Mouse (Mus musculus) myocyte (in vitro differentiated cells): Measurements from ENCODE around the gene Zfhx3.

ENCODE experiments used
- E2F4 ChIP-seq: IDR thresholded peaks from one replicate; pipeline ENCODE4 v1.6.1; 2011; ENCODE audit warnings: mild to moderate bottlenecking, control low read depth, moderate library complexity; ENCODE audit not compliant: insufficient read depth
- MAX ChIP-seq: IDR thresholded peaks from one replicate; pipeline ENCODE4 v1.6.1; 2011; ENCODE audit warnings: low read depth, mild to moderate bottlenecking, control low read depth
- MYOG ChIP-seq, 3 experiments: IDR thresholded peaks; one replicate each; pipeline ENCODE4 v1.6.1; 2011; ENCODE audit warnings: control low read depth in 2 of 3, low read depth in 2 of 3, mild to moderate bottlenecking in 2 of 3; ENCODE audit not compliant: insufficient read length in 2 of 3, control insufficient read depth in 1 of 3, insufficient read depth in 1 of 3
- POLR2A ChIP-seq: IDR thresholded peaks from one replicate; pipeline ENCODE4 v1.6.1; 2011; ENCODE audit warnings: low read depth, mild to moderate bottlenecking, control low read depth, moderate library complexity; ENCODE audit not compliant: insufficient read length
- SRF ChIP-seq: IDR thresholded peaks from one replicate; pipeline ENCODE4 v1.6.1; 2011; ENCODE audit warnings: low read depth; ENCODE audit not compliant: control insufficient read depth, insufficient read length

GRCm38 (mm10) chr8:108577571-108577970, 635.1 kb downstream of the Zfhx3 start:
- no peak for TF ChIP-seq MYOG (IDR thresholded peaks at IDR 0.05; ENCODE audit: control insufficient read depth in 1 of 3, insufficient read depth in 1 of 3, insufficient read length in 2 of 3, low read depth in 2 of 3)
- no peak for TF ChIP-seq POLR2A
- no peak for TF ChIP-seq MAX
- TF ChIP-seq SRF: no peak
- no peak for TF ChIP-seq E2F4
